Mouse (Mus musculus): ENCODE results near the gene Vegfa. TPM values are rescaled to one million over a fixed set of nuclear protein-coding genes. Genes with fewer than 3 reads are reported as not detected.

The Vegfa gene
- polyA plus RNA-seq, 1 experiment from 2014 or later = 4.6 TPM

- WGBS = 83% methylated on average over 5 of the region's 5 CpGs
Observed at GRCm38 (mm10) chr17:46044953-46045352, 12.8 kb upstream of the Vegfa start.

GRCm38 (mm10) chr17:46042158-46042557, 10.0 kb upstream of the Vegfa start:
- Histone ChIP-seq H3K9me3 (ENCODE audit: control insufficient read depth, low read length) (no peaks in the 10 kb centered on the region), H3K27me3 (replicated peaks; ENCODE audit: control insufficient read depth, insufficient read depth, low read length) (no peaks in the 10 kb centered on the region), H3K9ac (ENCODE audit: low read depth, low read length) (no peak overlapping the region), H3K4me2 (no peak overlapping the region), H3K4me3 (ENCODE audit: low read depth, low read length) (no peak overlapping the region), H3K27ac (ENCODE audit: low read depth, low read length) (no peak overlapping the region), H3K36me3 (ENCODE audit: control insufficient read depth, insufficient read depth, low read length) (no peaks in the 10 kb centered on the region), H3K4me1 (replicated peaks; ENCODE audit: control insufficient read depth, insufficient read depth, low read length) (peaks cover 19% of the 10 kb centered on the region)
- 85% methylated on average over 8 of the region's 8 CpGs for WGBS
- DNase-seq (ENCODE audit: low spot score) (no peak), ATAC-seq (replicated peaks; ENCODE audit: low FRiP score) (no peak)

More at GRCm38 (mm10) chr17:46044953-46045352, 12.8 kb upstream of the Vegfa start:
- Histone ChIP-seq H3K4me1 (replicated peaks; ENCODE audit: control insufficient read depth, insufficient read depth, low read length) (peaks cover 16% of the 10 kb centered on the region), H3K4me3 (ENCODE audit: low read depth, low read length) (no peak overlapping the region), H3K36me3 (ENCODE audit: control insufficient read depth, insufficient read depth, low read length) (no peaks in the 10 kb centered on the region), H3K4me2 (no peak overlapping the region), H3K27me3 (replicated peaks; ENCODE audit: control insufficient read depth, insufficient read depth, low read length) (no peaks in the 10 kb centered on the region), H3K9ac (ENCODE audit: low read depth, low read length) (no peak overlapping the region), H3K27ac (ENCODE audit: low read depth, low read length) (no peak overlapping the region), H3K9me3 (ENCODE audit: control insufficient read depth, low read length) (no peaks in the 10 kb centered on the region; the same call in 1 of the 2 replicates)
- no peak for DNase-seq (ENCODE audit: low spot score)
- no peak for ATAC-seq (replicated peaks; ENCODE audit: low FRiP score)

DNA sequence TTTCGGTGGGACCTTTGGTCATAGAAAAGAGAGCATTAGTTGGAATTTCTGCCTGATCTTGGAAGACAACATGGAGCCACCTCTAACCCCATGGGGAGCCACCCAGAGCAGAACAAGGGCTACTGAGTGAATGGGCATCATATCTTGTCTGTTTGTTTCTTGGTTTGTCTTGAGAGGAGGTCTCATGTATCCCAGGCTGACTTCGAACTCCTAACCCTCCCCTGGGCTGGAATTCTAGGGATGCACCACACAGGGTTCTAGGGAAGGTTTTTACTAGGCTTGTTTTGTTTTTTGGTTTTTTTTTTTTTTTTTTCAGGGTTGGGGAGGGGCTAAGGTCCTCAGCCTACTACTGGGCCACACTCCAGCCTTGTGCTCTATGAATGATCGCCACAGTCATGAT, 9.5 kb upstream of the Vegfa start:
- WGBS = 82% methylated on average over 3 of the region's 3 CpGs
- H3K9ac ChIP-seq (ENCODE audit: low read depth, low read length) = no peak overlapping the region
- no peak overlapping the region for H3K4me3 ChIP-seq (ENCODE audit: low read depth, low read length)
- DNase-seq (ENCODE audit: low spot score) = no peak
- H3K9me3 ChIP-seq (ENCODE audit: control insufficient read depth, low read length) = no peaks in the 10 kb centered on the region
- H3K27me3 ChIP-seq (replicated peaks; ENCODE audit: control insufficient read depth, insufficient read depth, low read length) = no peaks in the 10 kb centered on the region
- peaks cover 19% of the 10 kb centered on the region for H3K4me1 ChIP-seq (replicated peaks; ENCODE audit: control insufficient read depth, insufficient read depth, low read length)
- H3K4me2 ChIP-seq = no peak overlapping the region
- ATAC-seq (replicated peaks; ENCODE audit: low FRiP score) = no peak
- H3K36me3 ChIP-seq (ENCODE audit: control insufficient read depth, insufficient read depth, low read length) = no peaks in the 10 kb centered on the region
- H3K27ac ChIP-seq (ENCODE audit: low read depth, low read length) = no peak overlapping the region; the same call in 1 of the 2 replicates

DNA sequence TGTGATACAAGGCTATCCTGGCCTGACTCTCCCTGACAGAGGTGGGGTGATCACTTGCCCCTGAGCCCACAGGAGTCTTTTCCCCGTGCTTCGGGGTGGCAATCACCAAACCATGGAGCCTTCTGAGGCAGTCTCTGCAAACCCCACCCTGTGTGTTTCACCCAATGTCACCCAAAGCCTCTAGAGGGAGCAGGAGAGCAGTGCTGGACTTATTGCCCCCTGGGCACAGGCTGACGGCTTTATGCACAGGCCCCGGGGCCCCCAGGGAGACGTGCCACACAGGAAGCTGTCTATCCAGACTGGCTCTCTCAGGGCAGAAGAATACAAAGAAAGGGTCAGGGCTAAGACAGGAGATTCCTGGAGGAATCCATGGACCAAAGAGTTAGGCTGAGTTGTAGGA, 9.1 kb upstream of the Vegfa start:
- no peak overlapping the region for H3K4me3 ChIP-seq (ENCODE audit: low read depth, low read length)
- DNase-seq (ENCODE audit: low spot score) (peak; percentile 53), ATAC-seq (replicated peaks; ENCODE audit: low FRiP score) (peak; percentile 65)
- H3K9ac ChIP-seq (ENCODE audit: low read depth, low read length) = peak overlapping the region; percentile 34; the same call in 1 of the 2 replicates
- H3K27ac ChIP-seq (ENCODE audit: low read depth, low read length) = peak overlapping the region; percentile 85
- no peaks in the 10 kb centered on the region for H3K9me3 ChIP-seq (ENCODE audit: control insufficient read depth, low read length)
- H3K36me3 ChIP-seq (ENCODE audit: control insufficient read depth, insufficient read depth, low read length) = no peaks in the 10 kb centered on the region
- 46% methylated on average over 5 of the region's 5 CpGs for WGBS
- H3K27me3 ChIP-seq (replicated peaks; ENCODE audit: control insufficient read depth, insufficient read depth, low read length) = no peaks in the 10 kb centered on the region
- peaks cover 19% of the 10 kb centered on the region for H3K4me1 ChIP-seq (replicated peaks; ENCODE audit: control insufficient read depth, insufficient read depth, low read length)
- H3K4me2 ChIP-seq = peak overlapping the region; percentile 45

DNA sequence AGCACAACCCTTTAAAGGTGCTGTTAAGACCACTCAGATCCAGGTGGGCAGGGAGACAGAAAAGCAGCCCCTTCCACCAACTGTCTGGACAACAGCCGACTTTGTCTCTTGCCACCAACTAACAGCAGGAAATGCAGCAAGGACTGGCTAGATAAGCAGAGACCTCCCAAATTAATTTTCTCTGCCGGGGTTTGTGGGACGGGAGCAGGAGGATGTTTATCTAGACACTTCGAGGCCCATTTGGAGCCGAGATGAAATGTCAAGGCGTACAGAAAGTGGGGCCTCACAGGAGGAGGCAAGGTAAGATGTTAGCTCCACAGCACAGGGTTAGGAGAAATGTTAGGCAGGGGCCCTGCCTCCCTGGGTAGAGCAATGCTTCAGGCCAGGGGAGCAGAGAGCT, 8.4 kb upstream of the Vegfa start:
- 10% methylated on average over 6 of the region's 6 CpGs for WGBS
- peak overlapping the region; percentile 34; the same call in 1 of the 2 replicates for H3K9ac ChIP-seq (ENCODE audit: low read depth, low read length)
- H3K9me3 ChIP-seq (ENCODE audit: control insufficient read depth, low read length) = no peaks in the 10 kb centered on the region
- no peak for DNase-seq (ENCODE audit: low spot score)
- H3K4me3 ChIP-seq (ENCODE audit: low read depth, low read length) = no peak overlapping the region
- H3K4me2 ChIP-seq = peak overlapping the region; percentile 45
- no peaks in the 10 kb centered on the region for H3K27me3 ChIP-seq (replicated peaks; ENCODE audit: control insufficient read depth, insufficient read depth, low read length)
- H3K4me1 ChIP-seq (replicated peaks; ENCODE audit: control insufficient read depth, insufficient read depth, low read length) = peaks cover 19% of the 10 kb centered on the region
- H3K36me3 ChIP-seq (ENCODE audit: control insufficient read depth, insufficient read depth, low read length) = no peaks in the 10 kb centered on the region
- H3K27ac ChIP-seq (ENCODE audit: low read depth, low read length) = peak overlapping the region; percentile 85
- ATAC-seq (replicated peaks; ENCODE audit: low FRiP score) = peak; percentile 72

DNA sequence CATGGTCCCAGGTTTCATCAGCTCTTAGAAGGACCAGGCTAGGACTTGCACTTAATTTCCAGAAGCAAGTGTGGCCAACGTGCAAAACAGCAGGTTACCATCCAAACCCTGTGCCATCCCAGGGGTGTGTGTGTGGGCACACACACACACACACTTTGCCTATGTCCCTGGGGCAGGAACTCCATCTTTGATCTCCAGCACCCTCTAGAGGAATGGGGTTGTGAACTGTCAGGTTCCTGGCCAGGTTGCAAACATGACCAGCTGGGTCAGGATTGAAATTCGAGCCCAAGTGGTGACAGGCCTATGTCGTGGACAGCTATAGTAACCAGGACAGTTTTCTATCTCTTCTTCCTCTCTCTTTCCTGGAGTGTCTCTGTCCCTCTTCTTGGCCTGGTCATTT, 6.7 kb upstream of the Vegfa start:
- Histone ChIP-seq H3K27ac (ENCODE audit: low read depth, low read length) (no peak overlapping the region), H3K27me3 (replicated peaks; ENCODE audit: control insufficient read depth, insufficient read depth, low read length) (no peaks in the 10 kb centered on the region)
- WGBS = 47% methylated on average over 3 of the region's 3 CpGs

GRCm38 (mm10) chr17:46036400-46036799, 4.2 kb upstream of the Vegfa start:
- 72% methylated on average over 6 of the region's 6 CpGs for WGBS
- H3K4me2 ChIP-seq = no peak overlapping the region
- no peak overlapping the region for H3K27ac ChIP-seq (ENCODE audit: low read depth, low read length)
- ATAC-seq (replicated peaks; ENCODE audit: low FRiP score) (no peak), DNase-seq (ENCODE audit: low spot score) (no peak)
- H3K36me3 ChIP-seq (ENCODE audit: control insufficient read depth, insufficient read depth, low read length) = no peaks in the 10 kb centered on the region
- H3K9ac ChIP-seq (ENCODE audit: low read depth, low read length) = no peak overlapping the region
- H3K27me3 ChIP-seq (replicated peaks; ENCODE audit: control insufficient read depth, insufficient read depth, low read length) = no peaks in the 10 kb centered on the region
- H3K9me3 ChIP-seq (ENCODE audit: control insufficient read depth, low read length) = no peaks in the 10 kb centered on the region
- no peak overlapping the region for H3K4me3 ChIP-seq (ENCODE audit: low read depth, low read length)
- H3K4me1 ChIP-seq (replicated peaks; ENCODE audit: control insufficient read depth, insufficient read depth, low read length) = peaks cover 35% of the 10 kb centered on the region

More for the DNA sequence above, 6.7 kb upstream of the Vegfa start:
- DNase-seq (ENCODE audit: low spot score) (no peak), ATAC-seq (replicated peaks; ENCODE audit: low FRiP score) (no peak)
- no peak overlapping the region for H3K4me2 ChIP-seq
- H3K9ac ChIP-seq (ENCODE audit: low read depth, low read length) = no peak overlapping the region
- no peaks in the 10 kb centered on the region for H3K36me3 ChIP-seq (ENCODE audit: control insufficient read depth, insufficient read depth, low read length)
- H3K9me3 ChIP-seq (ENCODE audit: control insufficient read depth, low read length) = no peaks in the 10 kb centered on the region
- H3K4me3 ChIP-seq (ENCODE audit: low read depth, low read length) = no peak overlapping the region
- H3K4me1 ChIP-seq (replicated peaks; ENCODE audit: control insufficient read depth, insufficient read depth, low read length) = peaks cover 23% of the 10 kb centered on the region

GRCm38 (mm10) chr17:46034110-46034509, 1.9 kb upstream of the Vegfa start:
- WGBS = 43% methylated on average over 6 of the region's 6 CpGs
- no peaks in the 10 kb centered on the region for H3K36me3 ChIP-seq (ENCODE audit: control insufficient read depth, insufficient read depth, low read length)
- H3K4me1 ChIP-seq (replicated peaks; ENCODE audit: control insufficient read depth, insufficient read depth, low read length) = peaks cover 27% of the 10 kb centered on the region
- no peak for ATAC-seq (replicated peaks; ENCODE audit: low FRiP score)
- H3K9me3 ChIP-seq (ENCODE audit: control insufficient read depth, low read length) = no peaks in the 10 kb centered on the region
- no peaks in the 10 kb centered on the region for H3K27me3 ChIP-seq (replicated peaks; ENCODE audit: control insufficient read depth, insufficient read depth, low read length)
- no peak overlapping the region for H3K4me2 ChIP-seq
- peak overlapping the region; percentile 34; the same call in 1 of the 2 replicates for H3K9ac ChIP-seq (ENCODE audit: low read depth, low read length)
- no peak for DNase-seq (ENCODE audit: low spot score)
- H3K27ac ChIP-seq (ENCODE audit: low read depth, low read length) = no peak overlapping the region
- no peak overlapping the region for H3K4me3 ChIP-seq (ENCODE audit: low read depth, low read length)

DNA sequence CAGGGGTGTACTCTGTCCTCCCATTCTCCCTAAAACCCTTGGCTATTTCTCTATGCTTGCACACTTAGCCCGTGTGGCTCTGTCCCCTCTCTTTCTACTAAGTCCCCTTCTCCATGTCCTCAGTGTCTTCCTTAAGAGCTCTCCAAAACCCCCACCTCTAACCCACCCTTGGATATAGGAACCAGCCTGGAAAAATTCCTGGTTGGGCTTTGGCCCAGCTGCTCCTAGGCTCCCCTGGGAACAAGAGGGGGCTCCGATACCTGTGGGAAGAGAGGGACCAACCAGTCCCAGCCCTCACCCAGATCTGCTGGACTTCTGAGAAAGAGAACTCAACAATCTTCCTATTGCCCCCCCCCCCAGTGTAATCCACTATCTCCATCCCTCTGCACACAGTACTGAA, 1.4 kb upstream of the Vegfa start:
- Histone ChIP-seq H3K4me3 (ENCODE audit: low read depth, low read length) (no peak overlapping the region), H3K27ac (ENCODE audit: low read depth, low read length) (no peak overlapping the region), H3K36me3 (ENCODE audit: control insufficient read depth, insufficient read depth, low read length) (no peaks in the 10 kb centered on the region), H3K4me2 (no peak overlapping the region), H3K9ac (ENCODE audit: low read depth, low read length) (0 out of 2 replicates have a peak overlapping the region, but pooled peaks have one; percentile 34), H3K27me3 (replicated peaks; ENCODE audit: control insufficient read depth, insufficient read depth, low read length) (no peaks in the 10 kb centered on the region), H3K9me3 (ENCODE audit: control insufficient read depth, low read length) (no peaks in the 10 kb centered on the region), H3K4me1 (replicated peaks; ENCODE audit: control insufficient read depth, insufficient read depth, low read length) (peaks cover 32% of the 10 kb centered on the region)
- ATAC-seq (replicated peaks; ENCODE audit: low FRiP score) (no peak), DNase-seq (ENCODE audit: low spot score) (no peak)
- 47% methylated on average over 2 of the region's 2 CpGs for WGBS

Measured in liver, embryonic 11.5 days (tissue).